Mouse (Mus musculus) hindbrain, embryonic 16.5 days (tissue): ENCODE results near the gene F5. TPM values are rescaled to one million over a fixed set of nuclear protein-coding genes. Genes with fewer than 3 reads are reported as not detected.

Experiments
- ATAC-seq: fragments of 200-750 bp; cut with Nextera tagmentation; 2 replicates; pipeline ENCODE4 v1.8.0; 2017; ENCODE audit warnings: moderate TSS enrichment, moderate library complexity
- H3K27ac ChIP-seq: fragments of 300-500 bp; sonication (generic); 2 replicates; pipeline ENCODE4 v1.5.1; 2014; ENCODE audit warnings: low read depth, mild to moderate bottlenecking, control low read depth, low read length, moderate library complexity
- H3K27me3 ChIP-seq: fragments of 300-500 bp; sonication (generic); replicated peaks from 2 replicates; pipeline ENCODE4 v1.6.1; 2014; ENCODE audit warnings: low read length; ENCODE audit not compliant: control insufficient read depth, insufficient read depth
- H3K36me3 ChIP-seq: fragments of 300-500 bp; sonication (generic); 2 replicates; pipeline ENCODE4 v1.6.1; 2014; ENCODE audit warnings: mild to moderate bottlenecking, low read length, moderate library complexity, mixed read lengths; ENCODE audit not compliant: control insufficient read depth, insufficient read depth
- H3K4me1 ChIP-seq: fragments of 300-500 bp; sonication (generic); 2 replicates; pipeline ENCODE4 v1.6.1; 2014; ENCODE audit warnings: low read depth, low read length; ENCODE audit not compliant: control insufficient read depth, insufficient read depth
- H3K4me2 ChIP-seq: fragments of 300-500 bp; sonication (generic); 2 replicates; pipeline ENCODE4 v1.6.1; 2014; ENCODE audit warnings: mild to moderate bottlenecking, low read length, control low read depth, moderate library complexity
- H3K4me3 ChIP-seq: fragments of 300-500 bp; sonication (generic); 2 replicates; pipeline ENCODE4 v1.5.1; 2014; ENCODE audit warnings: mild to moderate bottlenecking, low read length, control low read depth, moderate library complexity
- H3K9ac ChIP-seq: fragments of 300-500 bp; sonication (generic); 2 replicates; pipeline ENCODE4 v1.6.1; 2014; ENCODE audit warnings: low read depth, mild to moderate bottlenecking, control low read depth, low read length, moderate library complexity
- H3K9me3 ChIP-seq: fragments of 300-500 bp; sonication (generic); 2 replicates; pipeline ENCODE4 v1.6.1; 2014; ENCODE audit warnings: mild to moderate bottlenecking, low read length, moderate library complexity; ENCODE audit not compliant: control insufficient read depth
- WGBS: fragments of 180-500 bp; shearing (Covaris S2); extraction: QIAGEN DNeasy Blood & Tissue Kit; methylation state at CpG from one replicate; pipeline ENCODE4 v1.1.7; 2014; 5-methylcytosine and 5-hydroxymethylcytosine counted together
- polyA plus RNA-seq: library from polyadenylated mRNA; unstranded; fragments of >200 nt; fragmentation: Nextera tagmentation; extraction: Ambion mirVana; gene quantifications from 2 replicates; pipeline ENCODE4 v1.2.1, GENCODE M21; 2015

F5 gene
- polyA plus RNA-seq, 1 experiment from 2014 or later = 0.09 TPM

DNA sequence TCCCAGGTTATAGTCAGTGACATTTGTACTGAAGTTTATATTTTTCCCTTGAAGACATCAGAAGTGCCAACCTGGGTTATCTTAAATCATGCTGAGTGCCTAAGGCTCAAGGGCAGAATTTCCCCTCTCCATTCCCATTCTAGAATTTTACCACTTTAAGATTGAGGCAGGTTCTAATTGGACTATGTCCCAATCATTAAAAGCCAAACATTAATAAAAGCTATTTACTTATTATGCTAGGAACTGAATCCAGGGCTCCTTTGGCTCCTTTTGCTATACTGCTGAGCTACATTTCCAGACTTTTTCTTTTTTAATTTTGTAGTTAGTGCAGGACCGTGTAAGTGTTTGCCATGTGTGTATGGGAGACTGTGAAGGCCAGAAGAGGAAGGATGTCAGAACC lies 99.8 kb downstream of the F5 start:
- no peak overlapping the region for H3K4me3 ChIP-seq
- H3K27ac ChIP-seq = no peak overlapping the region
- H3K27me3 ChIP-seq = no peaks in the 10 kb centered on the region
- H3K9me3 ChIP-seq = no peaks in the 10 kb centered on the region
- 87% methylated on average over 1 of the region's 1 CpGs for WGBS
- no peaks in the 10 kb centered on the region for H3K36me3 ChIP-seq
- ATAC-seq = no peak
- H3K4me1 ChIP-seq = peaks cover 21% of the 10 kb centered on the region
- no peak overlapping the region for H3K9ac ChIP-seq
- H3K4me2 ChIP-seq = no peak overlapping the region

DNA sequence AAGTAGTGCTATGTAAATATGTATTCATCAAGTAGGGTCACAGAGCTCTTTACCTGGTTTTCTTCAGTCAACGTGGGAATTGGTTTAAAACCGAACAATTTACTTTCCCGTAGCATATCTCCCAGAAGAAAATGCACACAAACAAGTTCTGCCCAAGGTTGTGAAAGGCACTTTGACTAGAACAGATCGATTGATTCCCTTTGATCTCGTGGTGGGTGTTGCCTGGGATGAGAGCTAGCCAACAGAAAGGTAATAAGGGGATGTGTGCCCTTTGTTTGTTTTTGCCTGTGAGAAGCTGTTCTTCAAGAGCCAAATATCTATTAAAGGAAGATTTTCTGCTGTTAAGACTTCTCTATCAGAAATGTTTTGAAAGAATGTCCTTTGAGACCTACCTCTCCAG lies 100.9 kb downstream of the F5 start:
- Histone ChIP-seq H3K4me3 (no peak overlapping the region), H3K9ac (no peak overlapping the region), H3K27ac (no peak overlapping the region), H3K36me3 (0 out of 2 replicates have a peak, but pooled peaks cover 2% of the 10 kb centered on the region), H3K4me1 (peaks cover 19% of the 10 kb centered on the region), H3K9me3 (no peaks in the 10 kb centered on the region), H3K4me2 (no peak overlapping the region), H3K27me3 (no peaks in the 10 kb centered on the region)
- WGBS = 85% methylated on average over 5 of the region's 5 CpGs
- ATAC-seq = no peak

DNA sequence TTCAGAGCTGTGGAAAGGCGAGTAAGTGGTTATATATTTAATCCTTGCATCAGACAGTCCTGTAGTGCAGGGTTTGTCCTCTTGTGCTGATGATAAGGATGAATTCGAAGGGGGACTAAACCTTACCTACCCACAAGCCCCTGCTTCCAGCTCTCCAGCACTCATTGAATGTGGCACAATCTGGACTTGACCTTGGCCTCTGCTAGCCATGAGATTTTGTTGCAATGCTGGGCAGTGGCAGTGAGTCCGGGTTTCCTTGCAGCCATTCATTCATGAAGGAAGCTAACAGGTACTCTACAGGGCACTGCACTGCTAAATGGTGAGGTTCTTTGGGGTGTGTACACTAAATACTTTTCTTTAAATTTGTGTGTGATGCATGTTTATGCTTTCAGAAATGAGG lies 103.2 kb downstream of the F5 start:
- Histone ChIP-seq H3K4me1 (peaks cover 11% of the 10 kb centered on the region), H3K9ac (no peak overlapping the region), H3K27ac (no peak overlapping the region), H3K4me3 (no peak overlapping the region), H3K27me3 (no peaks in the 10 kb centered on the region), H3K36me3 (0 out of 2 replicates have a peak, but pooled peaks cover 2% of the 10 kb centered on the region), H3K4me2 (no peak overlapping the region), H3K9me3 (no peaks in the 10 kb centered on the region)
- 82% methylated on average over 3 of the region's 3 CpGs for WGBS
- no peak for ATAC-seq

- Histone ChIP-seq H3K4me1 (no peaks in the 10 kb centered on the region), H3K9ac (no peak overlapping the region), H3K36me3 (peaks cover 7% of the 10 kb centered on the region; the same call in 1 of the 2 replicates), H3K4me2 (no peak overlapping the region), H3K27ac (no peak overlapping the region), H3K9me3 (no peaks in the 10 kb centered on the region), H3K27me3 (no peaks in the 10 kb centered on the region), H3K4me3 (no peak overlapping the region)
- no peak for ATAC-seq
- WGBS = 89% methylated on average over 16 of the region's 16 CpGs
Measured at GRCm38 (mm10) chr1:164260171-164261028, 108.8 kb downstream of the F5 start.

DNA sequence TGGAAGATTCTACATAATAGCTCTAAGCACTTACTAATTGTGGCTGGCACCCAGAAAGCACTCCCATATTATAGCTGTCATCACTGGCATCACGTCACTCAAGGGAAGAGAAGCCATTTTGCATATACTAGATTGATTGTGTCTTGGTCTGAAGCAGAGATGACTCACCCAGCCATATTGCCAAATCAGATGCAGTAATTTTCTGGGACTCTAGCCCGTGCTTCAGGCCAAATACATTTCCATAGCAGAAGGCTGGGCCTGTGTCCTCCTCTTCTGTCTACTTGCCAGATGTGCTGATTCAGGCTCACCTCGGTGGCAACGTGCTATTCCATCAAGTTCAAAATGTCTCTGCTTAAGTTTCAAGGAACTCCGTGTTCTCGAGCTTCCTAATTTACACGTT lies 109.9 kb downstream of the F5 start:
- H3K36me3 ChIP-seq = peaks cover 7% of the 10 kb centered on the region; the same call in 1 of the 2 replicates
- no peak for ATAC-seq
- no peak overlapping the region for H3K9ac ChIP-seq
- no peak overlapping the region for H3K4me3 ChIP-seq
- no peaks in the 10 kb centered on the region for H3K4me1 ChIP-seq
- H3K27me3 ChIP-seq = no peaks in the 10 kb centered on the region
- no peak overlapping the region for H3K4me2 ChIP-seq
- 91% methylated on average over 7 of the region's 7 CpGs for WGBS
- H3K9me3 ChIP-seq = no peaks in the 10 kb centered on the region
- H3K27ac ChIP-seq = no peak overlapping the region

Other genes with a start within 250 kb of the F5 start
- gene Scyl3, start 222.7 kb upstream of the F5 start, polyA plus RNA-seq = 13.1 and 14.7 TPM in 2 replicates
- gene BC055324, start 157.0 kb upstream of the F5 start, polyA plus RNA-seq = 3.7 and 5.1 TPM in 2 replicates
- gene Mettl18, start 156.9 kb upstream of the F5 start, polyA plus RNA-seq = 7.6 and 7.8 TPM in 2 replicates
- not detected in 2 replicates for gene Sele, start 103.6 kb upstream of the F5 start, polyA plus RNA-seq
- 0.20 and 0.27 TPM in 2 replicates for gene Sell, start 89.9 kb upstream of the F5 start, polyA plus RNA-seq
- not detected in 2 replicates for gene Selp, start 36.6 kb upstream of the F5 start, polyA plus RNA-seq
- gene Slc19a2, start 97.2 kb downstream of the F5 start, polyA plus RNA-seq = 9.1 and 9.5 TPM in 2 replicates
- gene Ccdc181, start 123.7 kb downstream of the F5 start, polyA plus RNA-seq = 23.9 and 26.4 TPM in 2 replicates
- 32.0 and 35.8 TPM in 2 replicates for gene Nme7, start 152.3 kb downstream of the F5 start, polyA plus RNA-seq
- 29.4 and 31.3 TPM in 2 replicates for gene Blzf1, start 155.7 kb downstream of the F5 start, polyA plus RNA-seq